Mouse (Mus musculus) adrenal gland, adult 8-10 months (tissue): ENCODE measurements around the gene Lrit2. TPM values are rescaled to one million over a fixed set of nuclear protein-coding genes. Genes with fewer than 3 reads are reported as not detected.

ENCODE experiments used
- DNase-seq: peaks from one replicate; pipeline ENCODE4 v3.0.0; 2022
- total RNA-seq, 4 experiments: library from RNA; stranded (reverse); gene quantifications; 2 replicates each; pipeline ENCODE4 v1.2.4; 2022

Gene Lrit2
- total RNA-seq, result not detected

DNA sequence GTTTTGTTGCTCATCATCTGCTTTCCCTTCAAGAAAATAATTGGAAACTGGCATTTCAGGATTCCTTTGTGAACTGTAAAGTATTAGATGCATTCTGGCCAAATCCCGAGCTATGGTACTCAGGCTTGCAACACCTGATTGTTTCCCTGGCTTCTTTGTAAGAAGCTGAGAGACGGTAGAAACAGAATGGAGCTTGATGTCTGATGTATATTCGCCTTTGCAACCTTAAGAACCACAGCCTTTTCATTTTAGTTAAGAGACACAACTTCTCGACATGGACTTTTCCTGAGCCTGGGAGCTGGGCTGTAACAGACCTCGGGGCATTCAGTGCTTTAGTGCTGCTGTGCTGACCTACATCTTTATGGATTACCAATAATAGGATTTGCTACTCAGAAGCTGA is at the start of gene Lrit2:
Gene Lrit2 (plus strand): TSS at position 301 of the 400 bp plus-strand sequence.
- no peak for DNase-seq

DNA sequence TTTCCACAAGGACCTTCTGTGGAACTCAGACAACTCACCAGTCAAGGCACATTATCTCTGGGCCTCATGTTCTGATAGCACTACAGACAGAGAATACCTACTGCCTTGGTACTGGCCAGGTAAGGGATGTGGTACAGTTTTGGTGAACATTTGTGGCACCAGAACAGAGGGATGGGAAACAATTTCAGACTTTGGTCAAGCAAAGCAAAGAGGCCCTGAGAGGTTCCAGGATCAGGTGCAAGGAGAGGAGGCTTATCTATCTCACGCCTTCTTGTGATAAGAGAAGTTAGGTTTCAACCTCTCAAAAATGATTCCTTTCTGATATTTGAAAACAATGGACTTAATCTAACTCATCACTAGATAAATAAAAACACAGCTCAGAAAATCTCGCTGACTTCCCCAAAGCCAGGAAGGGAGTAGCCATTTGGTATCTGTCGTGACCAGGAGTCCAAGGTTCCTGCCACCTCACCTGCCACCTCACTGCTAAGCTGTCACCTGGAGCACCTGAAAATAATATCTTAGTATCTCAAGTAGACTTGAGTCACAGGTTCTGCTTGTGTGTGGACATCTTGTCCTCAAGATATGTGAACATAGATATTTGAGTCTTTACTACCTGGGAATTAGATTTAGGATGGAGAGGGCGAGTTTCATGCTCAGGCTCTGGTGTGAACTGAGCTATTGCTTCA is 40.3 kb upstream of the Lrit2 start:
- no peak for DNase-seq

DNA sequence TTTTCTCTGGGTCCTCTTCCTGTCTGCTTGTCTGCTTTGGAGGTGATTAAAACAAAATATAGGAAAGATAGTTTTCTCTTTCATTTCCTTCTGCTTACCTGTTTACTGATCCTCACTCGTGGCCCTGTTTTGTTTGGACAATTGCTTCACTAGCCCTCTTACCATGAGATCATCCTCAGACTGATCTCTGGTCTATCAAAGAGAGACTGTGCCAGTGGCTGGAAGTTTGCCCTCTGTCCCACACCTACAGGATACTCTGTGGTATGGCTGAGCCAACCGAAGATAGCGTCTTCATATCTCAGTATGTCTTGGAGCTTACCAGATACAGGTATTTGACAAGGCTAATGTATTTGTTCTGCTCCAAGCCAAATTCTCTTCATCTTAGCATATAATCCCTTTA is 39.8 kb upstream of the Lrit2 start:
- no peak for DNase-seq

DNA sequence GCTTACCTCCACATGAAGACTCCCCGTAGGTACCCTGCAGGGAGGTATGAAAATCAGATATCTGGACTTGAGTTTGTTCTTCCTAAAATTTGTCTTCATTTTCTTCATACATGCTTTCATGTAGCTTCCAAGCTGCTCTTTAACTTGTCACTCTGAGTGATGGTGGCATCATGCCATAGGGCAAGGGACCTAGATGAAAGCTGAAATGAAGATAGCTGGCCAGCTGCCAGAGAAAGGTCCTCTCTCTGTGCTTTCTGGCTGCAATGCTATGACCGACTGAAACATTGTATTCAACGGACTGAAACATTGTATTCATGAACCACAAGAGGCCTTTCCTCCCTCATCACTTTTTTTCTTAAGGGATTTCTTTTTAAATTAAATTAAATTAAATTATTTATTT is 39.2 kb upstream of the Lrit2 start:
- no peak for DNase-seq

DNA sequence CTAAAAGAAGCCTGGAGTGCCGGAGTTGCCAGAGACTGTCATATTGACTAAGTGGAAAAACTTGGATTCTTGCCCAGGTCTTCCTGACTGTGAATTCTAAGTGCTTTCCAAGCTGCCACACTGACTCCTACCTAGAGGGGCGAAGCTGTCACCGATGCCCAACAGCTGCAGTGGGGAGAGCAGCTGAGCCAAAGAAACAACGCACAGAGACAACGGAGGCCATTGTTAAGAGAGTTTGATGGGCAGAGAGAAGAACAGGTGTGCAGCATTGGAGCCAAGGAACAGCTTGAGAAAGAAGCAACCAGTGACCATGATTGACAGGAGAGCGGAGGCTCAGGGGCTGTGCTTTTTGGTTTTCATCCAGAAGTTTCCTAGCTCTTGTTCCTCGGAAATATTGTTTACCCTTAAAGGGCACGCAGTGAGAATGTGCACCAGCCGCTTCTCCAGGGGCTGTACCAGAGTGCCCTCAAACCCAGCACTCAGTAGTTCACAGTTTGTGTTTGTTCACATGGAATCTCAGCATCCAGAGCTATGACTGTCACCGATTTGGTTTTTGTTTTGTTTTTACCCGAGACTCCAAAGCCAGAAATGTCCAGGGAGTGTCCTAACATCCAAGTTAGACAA is 35.1 kb upstream of the Lrit2 start:
- DNase-seq, result no peak

DNA sequence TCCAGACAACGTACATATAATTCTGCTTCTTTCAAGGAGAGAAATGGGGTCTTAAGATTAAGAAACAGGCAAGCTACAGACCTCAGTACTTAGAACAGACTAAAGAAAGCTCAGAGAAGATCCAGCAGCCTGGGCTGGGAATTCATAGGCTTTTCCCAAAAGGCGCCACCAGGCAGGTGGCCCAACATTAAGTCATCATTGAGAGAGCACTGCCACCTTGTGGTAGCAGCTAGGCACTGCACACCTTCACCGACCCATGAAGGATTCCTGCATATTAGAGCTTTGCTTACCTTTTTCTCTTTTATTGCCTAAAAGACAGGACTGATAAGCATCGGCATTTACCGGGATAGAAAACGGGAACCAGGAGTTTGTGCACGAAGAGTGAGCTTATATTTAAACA is 34.5 kb upstream of the Lrit2 start:
- DNase-seq, result peak; percentile 37

DNA sequence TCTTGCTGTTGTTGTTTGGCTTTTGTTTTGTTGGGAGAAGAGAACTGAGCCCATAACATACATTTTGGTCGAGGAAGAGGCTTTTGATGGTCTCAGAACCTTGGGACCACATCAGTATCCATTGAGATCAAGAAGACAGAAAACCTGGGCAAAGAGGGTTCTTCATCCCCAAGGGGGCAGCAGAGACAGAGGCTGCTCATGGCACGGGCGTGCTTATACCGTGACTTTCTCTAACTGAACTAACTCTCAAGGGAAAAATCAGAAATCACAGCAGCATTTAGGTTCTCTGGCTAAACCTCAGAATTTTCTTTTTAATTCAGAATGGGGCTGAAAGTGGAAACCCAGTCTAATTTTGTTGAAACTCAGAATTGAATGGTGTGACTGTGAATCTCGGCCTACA is 33.3 kb upstream of the Lrit2 start:
- no peak for DNase-seq

DNA sequence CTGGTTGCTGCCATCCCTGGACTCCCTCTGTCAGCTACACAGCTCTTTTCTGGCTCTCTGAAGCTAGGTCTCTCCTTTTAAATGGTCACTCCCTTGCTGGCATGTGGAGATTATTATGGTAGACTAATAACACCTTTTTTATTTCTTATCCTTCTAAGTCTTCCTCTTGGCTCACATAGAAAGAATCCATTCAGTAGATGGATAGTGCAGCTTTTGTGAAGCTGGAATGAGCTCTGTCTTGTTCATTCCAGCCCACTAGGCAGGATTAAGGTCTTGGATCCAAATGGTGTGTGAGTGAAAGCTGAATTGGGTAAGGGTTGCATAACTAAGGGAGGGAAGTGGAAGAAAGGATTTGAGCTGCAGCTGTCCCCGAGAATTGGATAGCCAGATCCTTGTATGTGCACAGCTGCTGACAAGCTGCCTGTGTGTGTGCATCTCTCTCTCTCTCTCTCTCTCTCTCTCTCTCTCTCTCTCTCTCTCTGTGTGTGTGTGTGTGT is 18.8 kb upstream of the Lrit2 start, which contains the start of gene Rgr:
Gene Rgr (minus strand): TSS at position 51 of the 497 bp plus-strand sequence.
- DNase-seq, result no peak

DNA sequence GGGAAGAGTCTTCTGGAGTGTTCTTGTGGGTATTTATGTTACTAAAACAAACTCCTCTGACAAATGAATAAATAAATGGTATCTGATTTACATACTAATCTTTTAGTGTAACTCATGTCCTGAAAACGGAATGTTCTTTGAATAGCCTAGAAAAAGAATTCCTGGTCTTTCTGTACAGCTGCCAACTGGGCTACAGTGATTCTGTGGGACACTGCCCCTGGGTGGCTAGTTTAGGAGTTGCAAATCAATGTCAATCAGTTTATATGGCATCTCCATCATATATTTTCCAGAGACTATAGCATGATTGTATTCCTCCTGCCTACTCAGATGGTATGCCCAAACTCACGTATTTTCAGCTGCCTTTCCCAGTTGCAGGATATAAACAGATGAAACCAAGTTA is 2.9 kb upstream of the Lrit2 start:
- DNase-seq, result no peak

DNA sequence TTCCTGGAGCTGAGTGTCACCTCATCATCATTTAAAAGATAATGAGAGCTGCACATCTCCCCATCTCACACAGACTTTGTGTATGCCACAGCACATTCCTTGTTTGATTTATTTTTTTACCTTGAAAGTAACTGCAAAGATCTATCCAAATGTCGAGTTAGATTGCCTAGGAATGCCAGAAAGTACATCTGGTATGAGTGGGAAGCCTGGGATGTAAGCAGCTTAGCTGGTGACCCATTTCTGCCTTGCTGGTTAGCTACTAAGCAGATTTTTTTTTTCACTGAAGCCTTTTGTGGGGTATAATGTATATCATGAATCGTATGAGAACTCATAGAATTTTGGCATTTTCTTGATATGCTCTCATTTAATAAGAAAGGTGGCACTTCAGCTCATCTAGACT is 1.1 kb upstream of the Lrit2 start:
- DNase-seq, result no peak

DNA sequence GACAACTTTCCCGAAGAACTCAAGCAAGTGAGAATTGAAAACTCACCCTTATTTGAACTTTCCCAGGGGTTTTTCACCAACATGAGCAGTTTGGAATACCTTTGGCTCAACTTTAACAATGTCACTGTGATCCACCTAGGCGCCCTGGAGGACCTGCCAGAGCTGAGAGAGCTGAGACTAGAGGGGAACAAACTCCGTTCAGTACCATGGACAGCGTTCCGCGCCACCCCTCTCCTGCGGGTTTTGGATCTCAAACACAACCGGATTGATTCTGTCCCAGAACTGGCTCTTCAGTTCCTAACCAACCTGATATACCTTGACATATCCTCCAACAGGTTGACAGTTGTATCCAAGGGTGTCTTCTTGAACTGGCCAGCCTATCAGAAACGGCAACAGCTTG is 787 bp downstream of the Lrit2 start:
- peak; percentile 12 for DNase-seq

DNA sequence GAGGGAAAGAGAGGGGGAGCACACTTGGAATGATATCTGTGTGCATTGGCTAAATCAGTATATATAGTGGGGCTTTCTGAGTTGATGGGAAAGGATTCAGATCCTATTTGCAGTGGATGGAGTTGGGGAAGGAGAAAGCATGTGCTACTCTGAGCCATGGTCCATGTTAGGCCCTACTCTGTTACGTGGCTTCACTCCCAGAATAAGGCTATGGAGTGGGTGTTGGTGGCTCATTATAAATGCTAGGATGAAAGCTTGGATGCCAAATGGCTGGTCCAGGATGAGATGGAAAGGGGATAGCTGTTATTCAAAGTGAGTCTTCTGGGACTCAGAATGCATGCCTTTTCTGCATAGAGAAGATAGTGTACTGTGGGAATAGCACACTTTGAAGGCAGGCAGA is 13.0 kb downstream of the Lrit2 start:
- no peak for DNase-seq

DNA sequence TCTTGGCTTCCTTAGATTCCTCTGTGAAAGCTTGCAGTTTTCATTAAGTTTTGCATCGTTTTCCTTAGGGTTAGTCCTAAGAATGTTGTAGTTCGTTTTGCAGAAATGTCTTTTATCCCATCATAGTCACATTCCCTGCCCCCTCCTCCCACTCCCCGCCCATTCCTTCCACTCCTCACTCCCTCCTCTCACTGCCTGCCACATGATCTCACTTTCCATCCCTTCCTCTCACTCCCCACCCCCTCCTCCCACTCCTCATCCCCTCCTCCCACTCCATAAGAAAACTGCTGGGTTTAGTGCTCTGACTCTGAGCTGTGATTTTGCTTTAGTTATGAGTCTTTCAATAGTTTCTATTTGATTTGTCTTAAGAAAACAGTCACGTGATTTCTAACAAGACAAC is 16.0 kb downstream of the Lrit2 start:
- no peak for DNase-seq

DNA sequence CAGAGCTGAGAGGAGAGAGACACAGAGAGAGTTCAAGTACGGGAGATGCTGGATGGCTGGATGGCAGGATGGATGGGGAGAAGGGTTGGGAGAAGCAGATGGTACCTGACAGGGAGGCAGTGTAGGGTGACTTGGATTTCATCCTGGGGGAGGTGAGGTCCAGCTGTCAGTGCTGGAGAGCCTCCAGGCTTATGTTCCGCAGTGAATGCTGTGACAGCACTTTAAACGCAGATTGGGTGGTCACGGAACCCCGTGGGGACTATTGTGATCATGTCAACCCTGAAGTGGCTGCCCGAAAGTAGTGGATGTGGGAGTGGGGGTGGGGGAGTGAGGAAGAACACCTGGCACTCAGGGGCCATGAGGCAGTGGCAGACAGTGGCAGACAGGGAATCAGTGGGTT is 26.7 kb downstream of the Lrit2 start:
- DNase-seq, result no peak

DNA sequence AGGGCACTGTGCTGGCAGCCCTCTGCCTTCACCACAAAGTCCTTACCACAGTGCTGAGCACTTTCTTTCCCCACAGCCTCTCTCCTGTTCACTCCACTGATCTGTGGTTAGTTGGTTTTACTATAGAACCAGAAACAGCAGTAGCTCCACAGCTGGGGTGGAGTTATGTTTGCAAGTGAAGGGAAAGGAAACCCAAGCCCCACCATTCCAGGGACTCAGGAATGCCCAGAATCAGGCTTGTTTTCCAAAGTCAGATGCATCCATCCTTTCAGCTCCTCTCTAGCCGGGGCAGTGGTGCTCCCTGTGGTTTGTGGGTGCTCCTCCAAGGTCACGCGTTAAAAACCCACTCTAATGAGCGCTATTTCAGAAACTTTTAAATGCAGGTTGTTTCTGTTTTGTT is 27.8 kb downstream of the Lrit2 start:
- DNase-seq, result no peak

DNA sequence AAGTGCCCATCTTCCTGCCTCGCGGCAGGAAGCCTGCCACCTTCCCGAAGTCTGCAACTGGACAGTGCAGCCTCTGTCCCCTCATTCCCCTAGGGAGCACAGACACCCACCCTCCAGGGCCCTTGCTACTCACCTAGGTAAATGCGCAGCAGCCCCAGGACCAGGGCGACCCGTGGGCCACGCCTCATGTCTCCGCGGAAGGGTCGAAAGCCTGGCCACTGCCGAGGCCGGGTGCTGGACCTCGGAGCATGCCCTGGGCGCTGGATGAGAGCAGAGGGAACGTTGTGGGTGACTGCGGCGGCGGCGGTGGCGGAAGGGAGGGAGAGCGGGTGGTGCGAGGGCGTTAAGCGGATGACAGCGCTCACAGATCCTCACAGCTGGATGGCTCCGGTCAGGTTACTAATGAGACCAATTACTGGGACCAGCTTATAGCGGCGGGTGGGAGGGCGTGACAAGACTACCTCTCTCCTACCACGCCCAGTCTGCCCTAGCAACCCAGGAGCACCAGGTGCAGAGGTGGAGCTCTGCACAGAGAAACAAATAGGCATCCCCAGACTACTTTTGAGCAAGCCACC is 30.3 kb downstream of the Lrit2 start, which contains the start of gene Cdhr1:
Gene Cdhr1 (minus strand): TSS at position 392 of the 575 bp plus-strand sequence.
- DNase-seq, result no peak

DNA sequence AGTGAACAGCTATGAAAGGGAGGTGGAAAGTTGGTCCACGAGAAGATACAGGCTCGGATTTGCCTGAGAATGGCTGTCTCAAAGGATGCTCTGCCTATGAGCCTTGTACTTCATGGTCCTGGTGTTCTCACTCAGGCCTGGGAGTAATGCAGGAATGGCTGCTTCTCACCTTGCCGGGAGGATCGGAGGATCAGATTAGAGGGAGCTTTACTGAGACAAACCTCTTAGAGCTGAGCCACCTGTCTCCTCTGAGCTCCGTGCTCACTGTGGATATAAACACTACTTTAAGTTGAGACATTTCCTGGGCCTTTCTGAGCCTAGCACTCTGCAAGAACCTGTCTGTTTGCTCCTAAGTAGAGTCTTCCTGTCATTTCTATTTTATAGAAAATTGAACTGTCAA is 33.8 kb downstream of the Lrit2 start:
- DNase-seq, result no peak

DNA sequence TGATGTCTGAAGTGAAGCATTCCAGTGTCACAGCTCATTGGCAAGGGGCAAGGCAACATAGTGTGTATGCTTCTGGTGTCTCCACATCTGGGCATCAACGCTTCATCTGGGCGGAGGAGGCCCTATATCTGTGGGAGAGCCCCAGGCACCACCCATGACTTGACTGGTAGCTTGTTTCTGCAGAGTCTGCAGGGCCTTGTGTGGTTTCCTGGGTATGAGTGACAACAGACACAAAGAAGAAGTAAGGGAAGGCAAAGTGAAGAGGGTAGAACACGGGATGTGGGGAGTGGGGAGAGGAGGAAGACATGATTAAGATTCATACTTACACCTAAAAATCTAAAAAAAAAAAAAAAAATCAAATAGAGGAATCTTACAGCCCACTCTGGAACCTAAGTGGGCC is 34.8 kb downstream of the Lrit2 start:
- no peak for DNase-seq

DNA sequence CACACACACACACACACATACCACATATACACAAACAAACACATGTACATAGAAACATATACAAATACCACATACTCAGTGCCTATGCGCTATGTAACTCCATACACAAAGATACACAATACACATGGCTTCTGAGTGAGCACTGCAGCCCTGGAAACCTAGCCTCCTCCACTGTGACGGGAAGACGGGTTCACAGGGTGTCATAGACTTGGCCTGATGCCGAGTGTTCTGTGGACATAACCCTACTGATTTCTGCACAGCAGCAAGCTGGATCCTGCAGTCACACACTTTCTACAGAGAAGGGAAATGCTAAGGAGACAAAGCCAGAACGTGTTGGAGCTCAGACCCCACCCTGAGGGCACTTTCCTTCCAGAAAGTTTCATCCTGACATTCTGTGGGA is 37.0 kb downstream of the Lrit2 start:
- no peak for DNase-seq

DNA sequence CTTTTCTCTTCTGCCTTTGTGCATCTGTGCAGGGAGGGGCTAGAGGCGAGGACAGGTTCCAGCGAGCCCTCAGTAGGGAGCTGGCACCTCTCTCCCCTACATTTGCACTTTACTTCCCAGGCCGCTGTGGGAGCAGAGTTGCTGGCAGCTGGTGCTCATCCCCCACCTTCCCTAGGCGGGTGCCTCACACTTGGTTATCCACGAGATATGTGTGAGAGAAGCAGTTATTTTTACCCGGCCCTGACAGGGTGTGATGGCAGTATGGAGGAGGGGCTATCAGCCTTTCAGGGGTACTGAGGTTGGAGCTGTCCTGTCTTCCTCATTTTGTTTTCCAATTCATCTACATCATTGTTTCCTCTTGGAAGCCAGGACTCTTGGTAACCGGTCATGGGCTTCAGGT is 38.1 kb downstream of the Lrit2 start:
- no peak for DNase-seq

DNA sequence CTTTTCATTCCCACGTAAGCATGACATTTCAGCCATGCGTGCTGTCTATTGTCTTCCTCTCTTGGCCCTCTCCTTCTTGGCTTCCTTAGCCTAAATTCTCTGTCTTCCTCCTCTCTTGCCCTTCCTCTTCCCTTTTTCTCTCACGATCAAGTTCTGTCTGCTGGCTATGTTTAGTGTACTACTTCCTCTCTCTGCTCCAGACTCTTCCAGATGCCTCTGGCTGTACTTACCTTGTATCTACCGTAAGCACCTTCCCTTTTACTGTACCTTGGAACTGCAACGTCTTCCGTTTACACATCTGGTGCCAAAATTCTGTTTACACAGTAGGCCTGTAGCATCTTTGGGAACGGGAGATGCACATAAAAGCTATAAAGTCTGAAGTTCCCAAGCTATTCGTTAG is 41.7 kb downstream of the Lrit2 start:
- DNase-seq, result no peak

DNA sequence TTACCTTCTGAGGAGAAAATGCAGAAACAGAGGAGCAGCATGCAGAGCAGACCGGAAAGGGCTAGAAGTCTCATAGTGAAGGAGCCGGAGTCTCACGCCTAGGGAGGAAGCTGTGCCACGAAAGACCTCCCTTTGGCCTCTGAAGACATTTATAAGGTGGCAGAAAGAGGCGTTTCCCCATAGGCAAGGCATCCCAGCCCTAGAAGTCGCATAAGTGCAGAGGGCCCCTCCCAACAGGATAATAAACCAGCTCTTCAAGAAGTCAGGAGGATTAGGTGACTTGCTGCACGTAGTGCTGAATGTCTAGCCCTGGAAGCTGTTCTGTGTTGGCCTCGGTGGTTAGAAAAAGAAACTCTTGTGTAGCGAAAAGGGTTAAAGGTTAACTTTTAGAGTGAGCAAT is 42.2 kb downstream of the Lrit2 start:
- no peak for DNase-seq

DNA sequence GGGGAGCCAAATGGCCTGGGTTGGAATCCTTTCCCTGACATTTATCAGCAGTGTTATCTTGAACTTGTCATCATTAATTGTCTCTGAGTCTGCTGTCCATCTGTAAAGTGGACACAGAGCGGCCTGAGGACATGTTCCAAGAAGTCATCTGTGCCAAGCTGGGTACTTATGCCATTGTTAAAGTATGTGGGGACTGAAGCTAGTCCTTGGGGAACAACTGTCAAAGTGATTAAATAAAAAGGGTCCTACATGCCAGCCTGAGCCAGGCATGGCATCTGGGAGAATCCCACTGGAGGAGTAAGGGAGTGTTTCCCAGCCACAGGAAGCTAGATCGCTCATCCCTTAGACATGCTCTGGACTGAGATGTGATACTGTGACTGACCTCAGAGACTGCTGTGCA is 42.7 kb downstream of the Lrit2 start:
- no peak for DNase-seq

DNA sequence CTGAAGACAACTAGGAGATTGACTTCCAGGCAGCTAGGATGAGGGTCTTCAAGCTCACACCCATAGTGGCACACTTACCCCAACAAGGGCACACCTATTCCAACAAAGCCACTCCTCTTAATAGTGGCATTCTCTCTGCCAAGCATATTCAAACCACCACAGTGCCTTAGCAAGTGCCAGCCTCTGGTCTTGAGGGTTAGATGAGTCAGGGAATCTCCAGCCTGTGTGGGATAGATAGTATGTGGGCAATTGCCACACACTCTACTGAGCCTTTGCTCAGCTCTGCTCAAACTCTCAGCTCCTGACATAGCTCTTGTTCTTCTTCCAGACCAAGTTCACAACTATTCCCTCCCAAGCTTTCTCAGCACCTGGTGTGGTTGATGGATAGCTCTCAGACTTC is 43.6 kb downstream of the Lrit2 start:
- DNase-seq, result no peak
